Mouse (Mus musculus): ENCODE measurements at regions not wholly inside any gene's neighbourhood (a gene's known extent, or its start where the extent isn't known, plus 50 kb on each side); places are given as distances from the start of the nearest gene placed in this dataset.
A peak's percentile ranks its signal among the peaks of the same experiment; 100 is the strongest.
"Not testable (repeated sequence)": the region's sequence is repeated elsewhere in the genome, so short reads cannot be mapped to it uniquely, and the experiment has no call there.

DNA sequence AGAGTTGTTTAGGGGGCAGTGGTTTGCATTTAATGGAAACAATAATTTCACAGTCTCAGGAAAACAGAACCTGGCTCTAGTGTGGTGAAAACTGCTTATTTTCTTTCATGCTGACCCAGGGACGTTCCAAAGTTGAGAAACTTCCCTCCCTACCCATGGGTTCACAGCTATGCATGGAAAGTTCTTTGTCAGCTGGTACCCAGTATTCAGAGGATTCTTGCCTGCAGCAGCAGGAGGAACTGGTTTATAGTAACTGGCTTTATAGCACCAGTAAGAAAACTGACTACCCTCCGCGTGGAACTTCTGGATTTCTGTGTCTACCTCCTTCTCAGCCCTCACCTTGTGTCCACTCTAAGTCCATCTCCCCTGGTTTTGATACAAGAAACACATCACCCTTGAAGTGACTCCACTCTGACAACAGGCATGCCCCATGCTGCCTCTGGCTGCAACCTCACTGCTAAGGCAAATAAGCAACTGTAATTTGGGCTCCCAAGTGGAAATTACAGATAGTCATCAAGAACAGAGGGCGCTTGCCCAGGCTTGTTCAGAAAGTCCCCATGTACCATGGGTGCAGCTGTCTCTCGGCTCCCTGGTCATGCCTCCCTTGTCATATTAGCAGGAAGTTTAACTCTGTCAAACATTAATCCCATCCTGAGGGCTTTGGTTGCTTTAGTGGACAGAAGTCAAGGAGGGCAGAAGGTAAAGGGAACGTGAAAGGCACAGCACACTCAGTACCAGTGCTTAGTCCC is 60.6 kb upstream of the Itm2b start:
- TF ChIP-seq EP300 (IDR thresholded peaks at IDR 0.05; ENCODE audit: low read depth), result no peak
- no peak for TF ChIP-seq CTCF (IDR thresholded peaks at IDR 0.05; ENCODE audit: low read depth)
- DNase-seq (ENCODE audit: low spot score), result no peak
- no peaks in the 10 kb centered on the region for H3K36me3 ChIP-seq (replicated peaks; ENCODE audit: control insufficient read depth, insufficient read depth, low read length)
- H3K4me1 ChIP-seq (ENCODE audit: control insufficient read depth, insufficient read depth), result 0 out of 2 replicates have a peak, but pooled peaks cover 5% of the 10 kb centered on the region
- H3K4me3 ChIP-seq (ENCODE audit: low read depth, low read length), result no peak overlapping the region
- ATAC-seq (ENCODE audit: insufficient read depth, low read depth), result no peak
- H3K27ac ChIP-seq (ENCODE audit: low read depth), result no peak overlapping the region
- H3K27me3 ChIP-seq (ENCODE audit: control insufficient read depth, insufficient read depth, low read length), result no peaks in the 10 kb centered on the region
- 69% methylated on average over 6 of the region's 6 CpGs for WGBS
- no peak overlapping the region for H3K9ac ChIP-seq (replicated peaks; ENCODE audit: low read depth, low read length)
- no peaks in the 10 kb centered on the region for H3K9me3 ChIP-seq (replicated peaks; ENCODE audit: control insufficient read depth, low read length)
- H3K4me2 ChIP-seq (ENCODE audit: low read depth, low read length), result no peak overlapping the region

DNA sequence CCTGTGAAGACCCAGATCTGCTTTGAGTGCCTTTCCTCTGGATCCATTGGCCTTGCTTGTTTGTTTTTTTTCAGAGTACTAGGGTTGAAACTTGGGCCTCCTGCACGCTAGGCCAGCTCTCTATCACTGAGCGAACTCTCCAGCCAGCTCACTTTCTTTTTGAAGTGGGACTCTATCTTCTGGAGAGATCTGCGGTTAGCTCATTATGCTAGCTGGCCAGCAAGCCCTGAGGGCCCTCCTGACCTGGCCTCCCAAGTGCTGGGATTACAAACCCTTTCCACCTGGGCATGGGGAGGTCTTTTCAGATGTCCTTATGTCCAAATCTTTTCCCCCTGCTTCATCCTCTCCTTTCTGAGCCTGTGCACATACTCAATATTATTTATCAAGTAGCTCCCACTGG is 59.6 kb upstream of the Itm2b start:
- Histone ChIP-seq H3K27me3 (ENCODE audit: control insufficient read depth, insufficient read depth, low read length) (no peaks in the 10 kb centered on the region), H3K4me1 (ENCODE audit: control insufficient read depth, insufficient read depth) (no peaks in the 10 kb centered on the region), H3K4me2 (ENCODE audit: low read depth, low read length) (no peak overlapping the region), H3K9me3 (replicated peaks; ENCODE audit: control insufficient read depth, low read length) (no peaks in the 10 kb centered on the region), H3K4me3 (ENCODE audit: low read depth, low read length) (no peak overlapping the region), H3K36me3 (replicated peaks; ENCODE audit: control insufficient read depth, insufficient read depth, low read length) (no peaks in the 10 kb centered on the region), H3K27ac (ENCODE audit: low read depth) (no peak overlapping the region), H3K9ac (replicated peaks; ENCODE audit: low read depth, low read length) (no peak overlapping the region)
- TF ChIP-seq CTCF (IDR thresholded peaks at IDR 0.05; ENCODE audit: low read depth) (no peak), EP300 (IDR thresholded peaks at IDR 0.05; ENCODE audit: low read depth) (no peak)
- DNase-seq (ENCODE audit: low spot score) (no peak), ATAC-seq (ENCODE audit: insufficient read depth, low read depth) (no peak)
- 76% methylated on average over 3 of the region's 3 CpGs for WGBS

DNA sequence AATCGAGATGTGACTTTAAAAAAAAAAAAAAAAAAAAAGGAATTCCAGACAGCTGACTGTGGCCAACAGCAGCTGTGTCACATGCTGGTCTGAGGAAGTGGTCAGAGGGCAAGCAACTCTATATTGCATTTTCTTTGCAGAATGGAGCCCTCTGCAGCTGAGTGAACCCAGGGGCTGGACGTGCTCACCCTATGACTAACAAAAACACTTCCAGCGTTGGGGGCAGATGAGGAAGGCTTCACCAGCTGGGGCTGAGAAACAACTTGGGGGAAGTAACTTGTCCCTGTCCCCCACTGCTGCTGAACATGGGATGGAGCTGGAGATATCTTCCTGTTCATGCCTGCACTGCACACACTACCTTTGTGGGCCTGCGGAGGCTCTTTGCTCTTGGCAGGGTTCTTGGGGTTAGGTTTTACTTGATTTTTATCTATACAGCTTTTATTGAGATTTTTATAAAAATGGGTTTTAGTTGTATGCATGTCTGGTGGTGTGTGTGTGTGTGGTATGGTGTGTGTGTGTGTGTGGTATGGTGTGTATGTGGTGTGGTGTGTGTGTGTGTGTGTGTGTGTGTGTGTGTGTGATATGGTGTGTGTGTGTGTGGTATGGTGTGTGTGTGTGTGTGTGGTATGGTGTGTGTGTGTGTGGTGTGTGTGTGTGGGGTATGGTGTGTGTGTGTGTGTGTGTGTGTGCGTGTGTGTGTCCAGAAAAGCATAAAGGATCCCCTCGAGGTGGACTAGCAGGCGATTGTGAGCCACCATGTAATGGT is 57.0 kb upstream of the Itm2b start:
- Histone ChIP-seq H3K27ac (ENCODE audit: low read depth) (peak overlapping the region; percentile 43; the same call in 1 of the 2 replicates), H3K9me3 (replicated peaks; ENCODE audit: control insufficient read depth, low read length) (no peaks in the 10 kb centered on the region), H3K36me3 (replicated peaks; ENCODE audit: control insufficient read depth, insufficient read depth, low read length) (no peaks in the 10 kb centered on the region), H3K4me1 (ENCODE audit: control insufficient read depth, insufficient read depth) (no peaks in the 10 kb centered on the region), H3K4me2 (ENCODE audit: low read depth, low read length) (no peak overlapping the region), H3K27me3 (ENCODE audit: control insufficient read depth, insufficient read depth, low read length) (no peaks in the 10 kb centered on the region), H3K4me3 (ENCODE audit: low read depth, low read length) (no peak overlapping the region), H3K9ac (replicated peaks; ENCODE audit: low read depth, low read length) (no peak overlapping the region)
- TF ChIP-seq EP300 (IDR thresholded peaks at IDR 0.05; ENCODE audit: low read depth) (no peak), CTCF (IDR thresholded peaks at IDR 0.05; ENCODE audit: low read depth) (no peak)
- peak; percentile 60; the same call in 1 of the 2 replicates for ATAC-seq (ENCODE audit: insufficient read depth, low read depth)
- 60% methylated on average over 7 of the region's 7 CpGs for WGBS
- DNase-seq (ENCODE audit: low spot score), result no peak

DNA sequence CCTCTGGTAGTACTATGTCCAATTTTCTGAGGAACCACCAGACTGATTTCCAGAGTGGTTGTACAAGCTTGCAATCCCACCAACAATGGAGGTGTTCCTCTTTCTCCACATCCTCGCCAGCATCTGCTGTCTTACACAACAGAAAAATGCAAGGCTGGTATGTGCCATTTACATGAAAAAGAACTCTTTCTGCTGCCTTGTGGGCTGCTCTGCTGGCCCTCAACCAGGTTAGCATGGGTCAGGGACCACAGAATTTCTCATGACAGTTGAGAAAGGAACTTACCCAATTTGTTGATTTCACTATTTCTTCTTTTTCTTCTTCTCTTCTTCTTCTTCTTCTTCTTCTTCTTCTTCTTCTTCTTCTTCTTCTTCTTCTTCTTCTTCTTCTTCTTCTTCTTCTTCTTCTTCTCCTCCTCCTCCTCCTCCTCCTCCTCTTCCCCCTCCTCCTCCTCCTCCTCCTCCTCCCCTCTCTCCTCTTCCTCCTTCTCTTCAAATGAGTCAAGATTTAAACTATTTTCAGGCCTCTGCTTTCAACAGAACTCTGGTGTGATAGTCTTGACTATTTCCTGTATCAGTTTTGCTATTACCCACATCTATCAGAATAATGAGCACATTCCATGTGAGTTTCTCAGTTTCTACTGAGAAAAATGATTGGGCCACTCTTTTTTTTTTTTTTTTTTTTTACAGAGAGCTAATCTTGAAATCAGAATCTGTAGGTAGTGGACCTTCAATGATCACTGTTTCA is 56.3 kb upstream of the Itm2b start:
- WGBS, result 79% methylated on average over 1 of the region's 1 CpGs
- H3K4me1 ChIP-seq (ENCODE audit: control insufficient read depth, insufficient read depth); H3K9ac ChIP-seq (replicated peaks; ENCODE audit: low read depth, low read length); H3K9me3 ChIP-seq (replicated peaks; ENCODE audit: control insufficient read depth, low read length); H3K36me3 ChIP-seq (replicated peaks; ENCODE audit: control insufficient read depth, insufficient read depth, low read length); H3K4me2 ChIP-seq (ENCODE audit: low read depth, low read length); ATAC-seq (ENCODE audit: insufficient read depth, low read depth); H3K27me3 ChIP-seq (ENCODE audit: control insufficient read depth, insufficient read depth, low read length); DNase-seq (ENCODE audit: low spot score); H3K4me3 ChIP-seq (ENCODE audit: low read depth, low read length); H3K27ac ChIP-seq (ENCODE audit: low read depth): not testable (repeated sequence)

DNA sequence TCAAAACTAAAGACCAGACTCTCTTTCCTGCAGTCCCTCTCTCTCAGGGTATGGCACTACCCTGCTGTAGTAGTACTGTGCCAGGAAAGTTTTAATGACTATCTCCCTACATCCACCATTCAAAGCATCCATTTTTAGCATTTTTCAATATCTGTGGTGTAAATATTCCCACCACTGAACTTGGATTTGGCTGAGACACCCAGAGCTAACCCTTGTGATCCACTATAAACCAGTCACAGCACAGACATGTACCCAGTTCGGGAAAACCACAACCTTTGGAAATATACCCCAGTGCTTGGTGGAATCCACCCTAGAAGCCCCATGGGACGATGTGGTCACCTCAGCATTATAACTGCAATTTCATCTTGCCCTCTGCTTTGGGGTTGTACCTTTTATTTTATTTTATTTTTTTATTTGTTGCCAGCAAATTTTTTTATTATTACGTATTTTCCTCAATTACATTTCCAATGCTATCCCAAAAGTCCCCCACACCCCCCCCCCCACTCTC is 54.8 kb upstream of the Itm2b start:
- WGBS, result 78% methylated on average over 3 of the region's 3 CpGs
- Histone ChIP-seq H3K4me3 (ENCODE audit: low read depth, low read length) (no peak overlapping the region), H3K27me3 (ENCODE audit: control insufficient read depth, insufficient read depth, low read length) (no peaks in the 10 kb centered on the region), H3K9ac (replicated peaks; ENCODE audit: low read depth, low read length) (no peak overlapping the region), H3K36me3 (replicated peaks; ENCODE audit: control insufficient read depth, insufficient read depth, low read length) (no peaks in the 10 kb centered on the region), H3K9me3 (replicated peaks; ENCODE audit: control insufficient read depth, low read length) (no peaks in the 10 kb centered on the region), H3K4me2 (ENCODE audit: low read depth, low read length) (no peak overlapping the region), H3K4me1 (ENCODE audit: control insufficient read depth, insufficient read depth) (no peaks in the 10 kb centered on the region), H3K27ac (ENCODE audit: low read depth) (no peak overlapping the region)
- TF ChIP-seq CTCF (IDR thresholded peaks at IDR 0.05; ENCODE audit: low read depth) (no peak), EP300 (IDR thresholded peaks at IDR 0.05; ENCODE audit: low read depth) (no peak)
- no peak for DNase-seq (ENCODE audit: low spot score)
- ATAC-seq (ENCODE audit: insufficient read depth, low read depth), result no peak

Data from heart, postnatal 0 days (tissue).